ENCODE assay signal across 8 mouse cellular contexts in genomic region chr15:79825146-79825825, GRCm38 (mm10). TPM values are rescaled to one million over a fixed set of nuclear protein-coding genes. Genes with fewer than 3 reads are reported as not detected.
DNase-seq lines count a peak whose midpoint lies in the region; ATAC-seq lines count a peak whose summit lies in the region.

No protein-coding gene starts in this region.

- no peaks in the 10 kb centered on the region; the same call in none of the 2 replicates for H3K36me3 ChIP-seq in neural tube, embryonic 11.5 days (ENCODE audit: control insufficient read depth, insufficient read depth, low read length)
- peaks cover 4% of the 10 kb centered on the region for H3K36me3 ChIP-seq in forebrain, embryonic 11.5 days (ENCODE audit: control insufficient read depth, insufficient read depth, low read length)

- 58% methylated on average over 14 of the region's 14 CpGs for WGBS in neural tube, embryonic 11.5 days
- WGBS in forebrain, embryonic 11.5 days, result 53% methylated on average over 14 of the region's 14 CpGs

- no peaks in the 10 kb centered on the region for H3K9me3 ChIP-seq in neural tube, embryonic 11.5 days (ENCODE audit: control insufficient read depth, low read length)
- H3K9me3 ChIP-seq in forebrain, embryonic 11.5 days (ENCODE audit: control insufficient read depth, low read length), result no peaks in the 10 kb centered on the region

- no peak for ATAC-seq in neural tube, embryonic 11.5 days (ENCODE audit: insufficient read depth, low FRiP score, low TSS enrichment)
- ATAC-seq in forebrain, embryonic 11.5 days (replicated peaks; ENCODE audit: low FRiP score), result 0 out of 2 replicates have a peak, but pooled peaks have one; percentile 52
- peak; percentile 10; the same call in 1 of the 2 replicates for ATAC-seq in neutrophil, adult 5-6 weeks (ENCODE audit: extremely low read depth, insufficient number of reproducible peaks, low FRiP score, poor library complexity, severe bottlenecking)
- no peak for ATAC-seq in inflammation-experienced regulatory T-cells, adult 6 months
- no peak for ATAC-seq in activated CD4-positive, CD25-positive, alpha-beta regulatory T cell, adult 4 months

- no peak overlapping the region for H3K27ac ChIP-seq in neural tube, embryonic 11.5 days (ENCODE audit: low read depth, low read length)
- no peak overlapping the region for H3K27ac ChIP-seq in forebrain, embryonic 11.5 days (ENCODE audit: low read depth, low read length)

- H3K4me1 ChIP-seq in neural tube, embryonic 11.5 days (ENCODE audit: control insufficient read depth, insufficient read depth, low read length), result peaks cover 13% of the 10 kb centered on the region
- H3K4me1 ChIP-seq in forebrain, embryonic 11.5 days (replicated peaks; ENCODE audit: control insufficient read depth, insufficient read depth, low read length), result peaks cover 7% of the 10 kb centered on the region; the same call in 1 of the 2 replicates

- no peak overlapping the region for H3K9ac ChIP-seq in neural tube, embryonic 11.5 days (ENCODE audit: low read length)
- H3K9ac ChIP-seq in forebrain, embryonic 11.5 days (ENCODE audit: low read length), result no peak overlapping the region; the same call in 1 of the 2 replicates

- no peak overlapping the region for H3K4me2 ChIP-seq in neural tube, embryonic 11.5 days (ENCODE audit: low read depth)
- H3K4me2 ChIP-seq in forebrain, embryonic 11.5 days (ENCODE audit: low read depth, low read length, severe bottlenecking), result no peak overlapping the region

- DNase-seq in embryo, embryonic 10.5 days (ENCODE audit: low spot score), result peak; percentile 55
- DNase-seq in embryo, embryonic 11 days, result no peak
- DNase-seq in neural tube, embryonic 11.5 days (ENCODE audit: low spot score), result peak; percentile 55
- DNase-seq in neural tube, embryonic 10.5 days (ENCODE audit: extremely low spot score, low spot score), result no peak
- DNase-seq in forebrain, embryonic 11.5 days (ENCODE audit: low spot score), result peak; percentile 81

- H3K4me3 ChIP-seq in neural tube, embryonic 11.5 days (ENCODE audit: low read depth, low read length), result no peak overlapping the region
- H3K4me3 ChIP-seq in forebrain, embryonic 11.5 days (ENCODE audit: low read depth, low read length), result no peak overlapping the region

- no peaks in the 10 kb centered on the region for H3K27me3 ChIP-seq in neural tube, embryonic 11.5 days (ENCODE audit: control insufficient read depth, insufficient read depth, low read length)
- H3K27me3 ChIP-seq in forebrain, embryonic 11.5 days (ENCODE audit: control insufficient read depth, insufficient read depth, low read length), result no peaks in the 10 kb centered on the region

RNA-seq across cellular contexts. Expression of gene Npcd, which starts 8.8 kb away (rescaled TPM):
- not detected in 2 replicates for polyA plus RNA-seq in neural tube, embryonic 11.5 days (2014; fragmentation: Nextera tagmentation; extraction: Ambion mirVana)
- not detected in 2 replicates for polyA plus RNA-seq in forebrain, embryonic 11.5 days (2014; fragmentation: Nextera tagmentation; extraction: Ambion mirVana)
- not detected in 2 replicates for total RNA-seq in neutrophil, adult 5-6 weeks (2017)
- not detected for polyA plus RNA-seq in inflammation-experienced regulatory T-cells, adult 6 months (2017; shearing (Covaris generic))
- not detected for polyA plus RNA-seq in activated CD4-positive, CD25-positive, alpha-beta regulatory T cell, adult 4 months (2017; shearing (Covaris generic))

RNA-seq across cellular contexts. Expression of gene Cbx6, which starts 9.2 kb away (rescaled TPM):
- polyA plus RNA-seq in neural tube, embryonic 11.5 days (2014; fragmentation: Nextera tagmentation; extraction: Ambion mirVana), result 17.3 and 18.0 TPM in 2 replicates
- polyA plus RNA-seq in forebrain, embryonic 11.5 days (2014; fragmentation: Nextera tagmentation; extraction: Ambion mirVana), result 31.2 and 32.3 TPM in 2 replicates
- 11.3 and 12.0 TPM in 2 replicates for total RNA-seq in neutrophil, adult 5-6 weeks (2017)
- 10 to 100 TPM; 10.5 to 13.1 (median 10.9) TPM for polyA plus RNA-seq in inflammation-experienced regulatory T-cells, adult 6 months (2017; shearing (Covaris generic))
- polyA plus RNA-seq in activated CD4-positive, CD25-positive, alpha-beta regulatory T cell, adult 4 months (2017; shearing (Covaris generic)), result 10 to 100 TPM in 1 of 2 experiments, 1 to 10 TPM in 1; 8.4 to 15.1 TPM

RNA-seq across cellular contexts. Expression of gene Nptxr, which starts 20.7 kb away (rescaled TPM):
- 1.5 and 2.0 TPM in 2 replicates for polyA plus RNA-seq in neural tube, embryonic 11.5 days (2014; fragmentation: Nextera tagmentation; extraction: Ambion mirVana)
- polyA plus RNA-seq in forebrain, embryonic 11.5 days (2014; fragmentation: Nextera tagmentation; extraction: Ambion mirVana), result 1.4 and 2.1 TPM in 2 replicates
- total RNA-seq in neutrophil, adult 5-6 weeks (2017), result 0.12 TPM in 2 replicates
- polyA plus RNA-seq in inflammation-experienced regulatory T-cells, adult 6 months (2017; shearing (Covaris generic)), result 1 to 10 TPM in 1 of 3 experiments, under 1 TPM in 1, not detected in 1; 0.15 to 1.1 TPM
- polyA plus RNA-seq in activated CD4-positive, CD25-positive, alpha-beta regulatory T cell, adult 4 months (2017; shearing (Covaris generic)), result under 1 TPM; 0.09 to 0.11 TPM

RNA-seq across cellular contexts. Expression of gene Dnal4, which starts 47.6 kb away (rescaled TPM):
- polyA plus RNA-seq in neural tube, embryonic 11.5 days (2014; fragmentation: Nextera tagmentation; extraction: Ambion mirVana), result 68.6 and 70.8 TPM in 2 replicates
- polyA plus RNA-seq in forebrain, embryonic 11.5 days (2014; fragmentation: Nextera tagmentation; extraction: Ambion mirVana), result 63.9 and 76.7 TPM in 2 replicates
- 11.6 and 12.2 TPM in 2 replicates for total RNA-seq in neutrophil, adult 5-6 weeks (2017)
- polyA plus RNA-seq in inflammation-experienced regulatory T-cells, adult 6 months (2017; shearing (Covaris generic)), result 1 to 10 TPM; 6.5 to 9.4 (median 8.6) TPM
- polyA plus RNA-seq in activated CD4-positive, CD25-positive, alpha-beta regulatory T cell, adult 4 months (2017; shearing (Covaris generic)), result 1 to 10 TPM; 5.3 to 6.9 TPM

Comparison
In these comparisons a context has a peak if more than half of its experiments do, and no peak if none do; other contexts are left out.
1. DNase-seq: peak in embryo, embryonic 10.5 days (single experiment), neural tube, embryonic 11.5 days (single experiment) and forebrain, embryonic 11.5 days (single experiment); none in embryo, embryonic 11 days (single experiment) and neural tube, embryonic 10.5 days (single experiment).
2. ATAC-seq: peak in forebrain, embryonic 11.5 days (single experiment) and neutrophil, adult 5-6 weeks (single experiment); none in neural tube, embryonic 11.5 days (single experiment), inflammation-experienced regulatory T-cells, adult 6 months (single experiment) and activated CD4-positive, CD25-positive, alpha-beta regulatory T cell, adult 4 months (single experiment).